8 mouse cellular contexts compared by ENCODE assay signal in genomic region chr7:70358848-70359591, GRCm38 (mm10). TPM values are rescaled to one million over a fixed set of nuclear protein-coding genes. Genes with fewer than 3 reads are reported as not detected.
DNase-seq lines count a peak whose midpoint lies in the region; ATAC-seq and TF ChIP-seq lines count a peak whose summit lies in the region.

No protein-coding gene starts in this region.

- H3K36me3 ChIP-seq in intestine, postnatal 0 days (ENCODE audit: control insufficient read depth, insufficient read depth), result no peaks in the 10 kb centered on the region

- H3K9ac ChIP-seq in intestine, postnatal 0 days (ENCODE audit: low read depth, low read length), result peak overlapping the region; percentile 87

- no peaks in the 10 kb centered on the region; the same call in 1 of the 2 replicates for H3K27me3 ChIP-seq in intestine, postnatal 0 days (replicated peaks; ENCODE audit: control insufficient read depth, insufficient read depth, low read length)

- peak overlapping the region; percentile 100 for H3K4me2 ChIP-seq in intestine, postnatal 0 days (replicated peaks; ENCODE audit: low read depth)

- H3K4me3 ChIP-seq in lung, adult 2 months (replicated peaks; ENCODE audit: extremely low read depth, low read depth, low read length), result peak overlapping the region; percentile 91
- H3K4me3 ChIP-seq in intestine, postnatal 0 days (ENCODE audit: low read depth, low read length), result peak overlapping the region; percentile 81

- H3K4me1 ChIP-seq in lung, adult 2 months (ENCODE audit: control insufficient read depth, insufficient read depth, low read length), result peaks cover 2% of the 10 kb centered on the region; the same call in 1 of the 2 replicates
- 0 out of 2 replicates have a peak, but pooled peaks cover 5% of the 10 kb centered on the region for H3K4me1 ChIP-seq in intestine, postnatal 0 days (replicated peaks; ENCODE audit: control insufficient read depth, insufficient read depth, low read length)

- DNase-seq in lung, adult 2 months, result peak; percentile 68
- no peak for DNase-seq in lung, adult 18-20 months
- peak; percentile 72 for DNase-seq in brain, embryonic 14.5 days (ENCODE audit: low read depth)
- DNase-seq in forelimb bud, embryonic 11.5 days (ENCODE audit: low read depth, low spot score), result peak; percentile 75
- DNase-seq in thymus, postnatal 14 days, result no peak
- DNase-seq in left cerebral cortex, postnatal 25 days (ENCODE audit: low spot score in 2 of 2), result no peak

- intact Hi-C loops in left cerebral cortex, postnatal 25 days (cut with DNase I), result no loop called here

- under 1% methylated on average over 33 of the region's 33 CpGs for WGBS in lung, adult 2 months
- under 1% methylated on average over 33 of the region's 33 CpGs for WGBS in intestine, postnatal 0 days

- H3K9me3 ChIP-seq in intestine, postnatal 0 days (ENCODE audit: control insufficient read depth), result no peaks in the 10 kb centered on the region

- TF ChIP-seq POLR2A in lung, adult 2 months (IDR thresholded peaks at IDR 0.05; ENCODE audit: borderline replicate concordance, extremely low read depth, low read depth, low read length), result no peak
- no peak for TF ChIP-seq POLR2A in brain, embryonic 14.5 days (IDR thresholded peaks at IDR 0.05; ENCODE audit: borderline replicate concordance, extremely low read depth, insufficient read depth, insufficient read length, poor library complexity, severe bottlenecking)

- ATAC-seq in intestine, postnatal 0 days, result peak; percentile 41
- 0 out of 2 replicates have a peak, but pooled peaks have one; percentile 22 for ATAC-seq in megakaryocyte progenitor cell, adult 5-6 weeks (replicated peaks; ENCODE audit: poor library complexity)

- TF ChIP-seq CTCF in lung, adult 2 months (IDR thresholded peaks at IDR 0.05; ENCODE audit: insufficient read depth, low read length), result no peak
- TF ChIP-seq CTCF in brain, embryonic 14.5 days (IDR thresholded peaks at IDR 0.05; ENCODE audit: borderline replicate concordance, extremely low read depth, insufficient read depth, insufficient read length), result no peak
- no peak for TF ChIP-seq CTCF in intestine, postnatal 0 days (IDR thresholded peaks at IDR 0.05; ENCODE audit: low read depth)

- H3K27ac ChIP-seq in intestine, postnatal 0 days (ENCODE audit: low read depth, low read length), result peak overlapping the region; percentile 99

RNA-seq across cellular contexts. Expression of gene Nr2f2, which starts 7.5 kb away (rescaled TPM):
- 231 and 263 TPM in 2 replicates for polyA plus RNA-seq in lung, adult 2 months (2012; rRNA removed)
- polyA plus RNA-seq in brain, embryonic 14.5 days (2012; rRNA removed), result 244 and 291 TPM in 2 replicates
- 17.9 and 19.1 TPM in 2 replicates for polyA plus RNA-seq in intestine, postnatal 0 days (2015; fragmentation: Nextera tagmentation; extraction: Ambion mirVana)
- not detected in 2 replicates for total RNA-seq in megakaryocyte progenitor cell, adult 5-6 weeks (2015)
- total RNA-seq in megakaryocyte progenitor cell, adult 5-6 weeks (2017), result not detected in 2 replicates
- 10 to 100 TPM; 34.2 to 38.4 TPM for total RNA-seq in left cerebral cortex, postnatal 25 days (2021)

Comparison
In these comparisons a context has a peak if more than half of its experiments do, and no peak if none do; other contexts are left out.
1. DNase-seq: peak in lung, adult 2 months (single experiment), brain, embryonic 14.5 days (single experiment) and forelimb bud, embryonic 11.5 days (single experiment); none in lung, adult 18-20 months (0 of 2), thymus, postnatal 14 days (single experiment) and left cerebral cortex, postnatal 25 days (0 of 2).
2. RNA of gene Nr2f2, which starts 7.5 kb away (polyA plus RNA-seq): 244 to 291 TPM in brain, embryonic 14.5 days and 231 to 263 TPM in lung, adult 2 months; 17.9 to 19.1 TPM in intestine, postnatal 0 days; every median in the first group is over 10 times any median in the second.